Mouse (Mus musculus) spleen, adult 12 weeks (tissue): Measurements from ENCODE around the gene Fzr1.

Experiments used
- DNase-seq: peaks from one replicate; pipeline ENCODE4 v3.0.0; 2022; ENCODE audit warnings: low spot score

Fzr1 gene

DNA sequence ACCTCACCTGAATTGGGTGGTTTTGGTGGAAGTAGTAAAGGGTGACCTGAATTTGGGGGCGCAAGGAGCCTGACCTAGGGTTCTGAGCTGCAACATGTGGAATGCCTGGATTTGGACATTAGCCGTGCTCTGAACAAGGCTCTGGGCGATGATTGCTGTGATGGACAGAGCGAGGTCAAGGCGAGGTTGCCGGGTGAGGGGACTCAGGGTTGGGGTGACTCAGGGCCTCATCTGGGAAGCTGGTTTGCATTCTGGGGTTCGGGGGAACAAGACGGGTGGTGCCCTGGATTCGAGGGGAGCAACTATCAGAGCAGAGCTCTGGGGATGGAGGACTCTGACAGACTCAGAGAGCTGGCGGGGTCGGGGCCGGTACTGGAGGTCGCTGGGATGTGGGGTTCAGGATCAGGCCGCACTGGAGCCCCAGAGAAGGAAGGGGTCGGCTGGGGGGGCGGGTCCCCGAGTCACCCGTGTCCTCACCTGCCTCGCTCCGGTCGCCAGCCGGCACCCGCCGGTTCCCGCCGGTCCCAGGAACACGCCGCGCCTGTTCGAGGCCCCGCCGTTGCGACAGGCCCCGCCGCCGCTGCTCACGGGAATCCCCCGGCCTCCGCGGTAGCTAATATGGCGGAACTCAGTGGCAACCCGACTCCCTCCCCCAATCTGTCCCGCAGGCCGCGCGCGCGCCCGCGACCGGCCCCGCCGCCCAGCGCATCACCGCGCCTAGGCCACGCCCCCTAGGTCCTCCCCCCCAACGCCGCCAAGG is at the start of gene Fzr1:
Gene Fzr1 (minus strand): TSS at position 724 of the 760 bp plus-strand sequence.
- no peak for DNase-seq

DNA sequence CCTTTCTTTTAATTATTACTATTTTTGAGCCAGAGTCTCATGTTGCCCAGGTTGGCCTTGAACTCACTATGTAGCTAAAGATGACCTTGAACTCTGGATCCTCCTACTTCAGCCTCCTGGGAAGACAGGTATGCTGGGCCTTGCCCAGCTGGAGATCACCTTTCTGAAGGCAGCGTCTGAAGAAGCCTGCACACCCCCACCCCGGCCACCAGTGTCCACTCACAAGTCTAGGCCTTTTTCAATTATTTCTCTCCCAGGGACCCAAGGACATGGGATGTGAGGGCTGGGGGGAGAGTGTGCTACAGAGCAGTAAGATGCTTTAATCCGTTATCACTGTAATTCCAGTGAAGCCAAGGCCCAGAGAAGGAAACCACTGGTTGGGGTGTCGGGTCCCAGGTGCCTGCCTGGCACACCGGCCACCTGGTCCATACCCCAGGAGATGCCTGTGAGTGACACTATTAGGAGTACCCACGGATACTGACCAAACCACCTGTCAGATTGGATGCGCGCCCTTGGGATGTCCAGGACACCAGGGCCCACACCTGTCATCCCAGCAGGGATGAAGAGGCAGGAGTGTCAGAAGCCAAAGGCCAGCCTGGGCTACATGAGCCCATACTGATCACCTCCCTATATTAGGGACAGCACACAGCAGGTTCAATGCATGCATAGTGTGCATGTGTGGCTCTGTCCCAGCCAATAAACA is 49.6 kb upstream of the Fzr1 start:
- no peak for DNase-seq

DNA sequence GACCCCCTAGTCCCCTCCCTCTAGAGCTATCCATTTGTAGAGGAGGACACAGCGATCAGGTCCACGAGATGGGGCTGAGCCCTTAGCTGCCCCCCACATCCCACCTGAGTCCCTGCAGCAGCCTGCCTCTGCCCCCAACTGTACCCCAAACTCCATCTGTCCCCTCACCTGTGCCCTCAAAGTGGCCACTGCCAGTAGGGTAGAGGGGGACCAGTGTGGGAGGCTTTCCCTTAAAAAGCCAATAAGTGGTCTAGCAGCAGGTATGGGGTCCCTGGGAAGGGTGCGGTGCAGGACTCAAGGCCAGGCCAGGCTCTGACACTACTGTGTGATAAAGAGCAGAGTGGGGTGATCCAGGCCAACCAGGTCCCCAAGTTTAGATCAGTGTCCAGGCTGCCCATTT is 49.0 kb upstream of the Fzr1 start:
- no peak for DNase-seq

DNA sequence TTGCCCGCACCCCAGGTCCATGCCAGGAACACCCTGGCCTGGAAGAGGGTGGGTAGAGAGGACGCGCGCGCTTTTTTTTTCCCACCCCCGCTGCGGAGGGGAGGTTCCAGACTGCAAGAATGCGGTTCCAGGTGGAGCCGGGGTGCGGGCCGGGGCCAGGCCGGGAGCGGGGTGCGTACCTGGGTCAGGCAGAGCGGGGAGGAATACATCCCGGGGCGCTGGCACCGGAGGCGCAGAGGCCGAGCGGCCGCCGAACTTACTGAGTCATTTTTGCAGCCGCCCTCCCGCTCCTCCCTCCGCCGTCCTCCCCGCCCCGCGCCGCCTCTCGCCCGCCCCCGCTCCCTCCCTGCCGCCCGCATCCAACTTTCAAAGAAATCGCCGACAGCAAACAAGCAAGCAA is 48.6 kb upstream of the Fzr1 start:
- no peak for DNase-seq

DNA sequence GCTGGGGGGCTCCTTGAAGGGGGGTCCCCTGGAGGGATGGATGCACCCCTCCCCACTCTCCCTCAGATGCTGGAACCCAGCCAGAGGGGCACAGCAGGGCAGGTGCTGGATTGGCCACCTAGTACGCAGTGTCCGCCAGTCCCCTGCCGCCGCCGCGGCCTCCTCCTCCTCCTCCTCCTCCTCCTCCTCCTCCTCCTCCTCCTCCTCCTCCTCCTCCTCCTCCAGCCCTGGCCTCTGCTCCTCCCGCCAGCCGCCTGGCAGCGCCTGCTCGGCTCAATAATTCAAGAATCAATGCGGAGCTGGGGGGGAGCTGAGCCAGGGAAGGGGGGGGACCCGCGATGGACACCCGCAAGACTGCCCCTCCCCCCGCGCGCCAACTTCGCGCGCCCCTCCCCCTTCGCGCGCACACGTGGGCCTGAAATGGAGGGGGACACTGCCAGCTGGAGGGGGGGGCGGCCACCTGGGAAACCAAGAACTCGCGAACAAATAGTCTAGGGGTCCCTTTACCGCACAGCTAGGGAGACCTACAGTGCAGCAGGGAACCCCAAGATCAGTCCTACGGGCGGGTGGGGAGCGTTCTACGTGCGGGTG is 47.9 kb upstream of the Fzr1 start:
- DNase-seq = no peak

DNA sequence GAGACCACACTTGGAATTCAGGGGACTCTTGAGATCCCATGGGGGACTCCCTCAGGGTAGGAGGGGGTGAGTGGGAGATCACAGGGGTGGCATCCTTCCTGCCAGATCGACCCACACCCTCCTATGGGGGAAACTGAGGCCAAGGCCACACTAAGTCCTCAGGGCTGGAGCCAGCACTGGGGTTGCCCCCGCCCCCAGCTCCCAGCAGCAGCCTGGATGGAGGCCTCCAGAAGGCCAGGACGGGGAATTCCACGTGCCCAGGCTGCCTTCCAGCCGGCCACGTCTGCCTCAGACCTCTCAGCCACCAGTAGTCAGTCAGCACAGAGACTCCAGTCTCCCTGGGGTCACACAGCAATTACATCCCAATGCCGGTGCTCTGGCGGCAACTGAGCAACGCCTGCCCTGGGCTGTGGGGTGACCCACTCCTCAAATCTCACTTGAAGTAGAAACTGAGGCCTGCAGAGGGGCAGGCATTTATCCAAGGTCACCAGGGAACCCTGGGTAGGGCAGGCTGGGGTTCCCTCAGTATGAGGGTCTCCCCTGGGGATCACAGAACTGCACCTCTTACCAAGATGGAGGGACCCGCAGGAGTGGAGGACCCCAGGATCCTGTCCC is 47.0 kb upstream of the Fzr1 start:
- no peak for DNase-seq

DNA sequence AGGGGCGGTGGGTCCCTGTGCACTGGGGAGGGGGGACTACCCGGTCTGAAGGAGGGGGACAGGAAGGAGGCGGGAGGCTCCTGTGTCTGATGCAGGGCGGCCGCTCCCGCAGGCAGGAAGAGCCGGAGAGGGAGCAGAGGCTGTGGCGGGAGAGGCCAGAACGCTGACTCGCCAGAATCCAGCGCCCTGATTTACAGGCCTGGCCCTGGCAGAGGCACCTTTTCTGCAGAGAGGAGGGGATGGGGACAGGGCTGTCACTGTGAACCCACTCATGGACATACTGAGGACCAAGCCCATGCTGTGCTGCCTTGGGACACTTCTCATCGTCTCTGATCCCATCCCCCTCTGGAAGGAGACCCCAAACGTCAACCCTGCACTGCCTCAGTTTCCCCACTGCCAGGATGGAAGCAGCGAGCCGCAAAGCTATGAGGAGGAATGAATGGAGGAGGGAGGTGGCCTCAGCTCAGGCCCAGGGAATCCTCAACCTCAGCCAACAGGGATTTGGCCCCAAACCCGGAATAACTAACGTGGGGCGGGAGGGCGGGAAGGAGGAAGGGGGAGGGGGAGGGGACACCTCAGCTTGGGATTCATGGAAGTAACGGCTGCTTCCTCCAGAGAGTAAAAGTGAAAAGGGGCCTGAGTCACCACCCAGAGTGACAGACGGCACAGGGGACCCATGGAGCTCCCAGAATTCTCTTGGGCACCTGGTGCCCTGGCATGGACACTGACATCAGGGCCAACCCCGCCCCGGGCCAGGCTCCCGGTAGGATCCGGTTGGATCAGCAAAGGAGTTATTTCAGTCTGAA is 46.1 kb upstream of the Fzr1 start:
- no peak for DNase-seq

DNA sequence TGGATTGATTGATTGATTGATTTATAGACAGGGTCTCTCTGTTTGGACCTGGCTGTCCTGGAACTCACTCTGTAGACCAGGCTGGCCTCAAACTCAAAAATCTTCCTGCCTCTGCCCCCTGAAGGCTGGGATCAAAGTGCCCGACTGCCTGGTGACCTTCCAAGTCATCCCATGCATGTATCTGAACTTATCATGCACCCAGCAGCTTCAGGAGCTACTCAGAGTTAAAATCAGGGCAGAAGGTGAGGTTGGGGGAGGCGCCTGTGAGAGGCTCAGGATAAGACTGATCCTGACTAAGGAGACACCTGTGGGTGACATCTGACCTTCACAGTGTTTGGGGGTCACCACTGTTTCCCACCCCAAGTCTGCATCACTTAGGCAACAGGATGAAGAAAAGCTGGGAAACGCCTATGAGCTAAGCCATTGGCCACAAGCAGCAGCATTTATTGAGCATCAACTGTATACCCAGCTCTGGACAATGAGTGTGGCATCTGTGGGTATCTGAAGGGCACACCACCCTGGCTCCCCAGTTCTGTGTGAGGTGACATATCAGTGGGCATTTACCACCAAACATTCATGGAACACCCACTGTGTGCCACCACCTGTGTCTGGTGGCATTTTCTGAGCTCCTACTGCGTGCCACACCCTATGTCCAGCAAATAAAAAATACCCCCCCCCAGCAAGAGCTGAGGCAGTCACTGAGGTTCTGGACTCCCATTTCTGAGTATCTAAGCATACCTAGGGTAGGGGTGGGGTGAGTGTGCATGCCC is 45.3 kb upstream of the Fzr1 start:
- no peak for DNase-seq

DNA sequence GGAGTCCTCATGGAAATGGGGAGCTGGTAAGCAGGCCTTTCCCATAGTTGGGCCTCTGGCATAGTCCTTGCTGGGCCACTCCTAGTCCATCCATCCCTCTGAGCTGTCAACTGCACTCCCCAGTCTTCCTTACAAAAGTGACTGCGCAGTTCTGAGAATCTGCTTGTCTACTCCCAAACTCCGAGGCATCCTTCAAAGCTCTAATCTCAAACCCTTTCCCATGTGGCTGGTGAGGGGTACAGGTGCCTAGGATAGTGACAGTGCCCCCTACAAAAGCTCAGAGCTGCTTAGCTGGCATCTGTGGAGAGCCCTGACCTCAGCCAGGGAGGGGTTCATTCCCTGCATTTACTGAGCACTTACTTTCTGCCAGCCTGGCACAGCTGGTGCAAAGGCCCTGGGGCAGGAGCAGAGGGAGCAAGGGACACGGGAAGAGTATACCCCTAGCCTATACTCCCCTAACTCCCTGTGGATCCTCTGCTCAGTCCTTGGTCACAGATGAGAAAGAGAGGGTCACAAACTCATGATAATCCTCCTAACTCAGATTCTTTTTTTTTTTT is 44.4 kb upstream of the Fzr1 start:
- DNase-seq = no peak

DNA sequence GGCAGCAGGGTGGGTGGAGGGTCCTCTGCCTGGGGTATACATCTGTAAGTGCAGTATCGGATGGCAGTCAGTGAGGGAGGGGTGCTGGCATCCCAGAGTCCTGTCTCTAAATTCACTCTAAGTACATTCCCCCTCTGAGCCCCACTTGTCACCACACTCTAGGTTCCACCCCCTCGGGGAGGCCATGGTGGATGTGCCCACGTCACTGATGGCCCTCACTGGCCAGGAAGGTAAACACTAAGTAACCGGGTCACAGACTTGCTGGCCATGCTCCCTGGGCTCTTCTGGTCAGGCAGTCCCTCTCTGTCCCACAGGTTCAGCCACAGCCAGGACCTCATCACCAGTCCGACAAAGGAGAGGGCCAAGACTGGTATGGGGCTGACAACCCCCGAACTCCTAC is 43.9 kb upstream of the Fzr1 start:
- no peak for DNase-seq

DNA sequence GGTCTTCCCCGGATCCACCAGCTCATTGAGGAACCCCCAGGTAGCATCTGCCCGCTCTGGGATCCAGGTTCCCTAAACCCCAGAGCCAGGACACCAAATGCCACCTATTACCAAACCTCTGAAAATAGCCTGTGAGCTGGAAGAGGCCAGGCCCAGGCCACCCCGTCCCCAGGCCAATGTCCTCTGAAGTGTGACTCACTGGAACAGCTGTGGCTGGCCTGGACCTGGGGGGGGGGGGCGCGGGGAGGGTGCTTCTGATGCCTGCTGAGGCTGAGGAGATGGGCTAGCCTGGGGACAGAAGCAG is 43.4 kb upstream of the Fzr1 start:
- DNase-seq = no peak

DNA sequence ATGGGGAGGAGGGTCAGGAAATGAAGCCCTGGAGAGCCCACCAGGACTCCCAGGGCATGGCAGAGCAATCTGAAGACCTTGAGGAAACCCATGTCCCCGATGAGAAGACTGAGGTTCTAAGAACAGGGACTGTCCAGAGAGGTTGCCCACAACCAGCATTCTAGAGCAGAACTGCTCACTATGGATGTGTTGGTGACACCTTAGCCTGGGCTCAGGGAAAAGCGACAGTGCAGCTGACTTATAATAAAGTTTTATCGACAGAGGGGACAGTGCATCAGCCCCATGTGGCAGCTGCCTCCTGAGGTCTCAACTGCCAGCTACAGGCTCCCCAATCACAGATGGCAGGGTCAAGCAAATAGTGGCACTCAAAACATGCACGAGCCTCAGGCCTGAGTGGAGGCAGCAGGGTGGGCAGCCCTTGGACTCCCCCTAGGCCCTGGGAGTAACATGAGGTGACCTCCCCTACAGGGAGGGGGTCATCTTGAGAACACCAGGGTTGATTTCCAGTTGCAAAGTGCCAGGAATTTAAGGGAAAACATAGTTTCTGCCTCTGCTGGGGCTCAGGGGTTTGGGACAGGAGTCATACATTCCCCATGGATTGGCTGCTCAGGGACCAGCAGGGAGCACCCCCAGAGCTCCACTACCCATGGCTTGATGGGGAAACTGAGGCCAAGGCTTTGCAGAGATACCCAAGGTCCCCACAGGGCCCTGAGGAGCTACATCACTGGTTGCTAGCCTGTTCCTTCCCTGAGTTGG is 42.9 kb upstream of the Fzr1 start:
- no peak for DNase-seq

DNA sequence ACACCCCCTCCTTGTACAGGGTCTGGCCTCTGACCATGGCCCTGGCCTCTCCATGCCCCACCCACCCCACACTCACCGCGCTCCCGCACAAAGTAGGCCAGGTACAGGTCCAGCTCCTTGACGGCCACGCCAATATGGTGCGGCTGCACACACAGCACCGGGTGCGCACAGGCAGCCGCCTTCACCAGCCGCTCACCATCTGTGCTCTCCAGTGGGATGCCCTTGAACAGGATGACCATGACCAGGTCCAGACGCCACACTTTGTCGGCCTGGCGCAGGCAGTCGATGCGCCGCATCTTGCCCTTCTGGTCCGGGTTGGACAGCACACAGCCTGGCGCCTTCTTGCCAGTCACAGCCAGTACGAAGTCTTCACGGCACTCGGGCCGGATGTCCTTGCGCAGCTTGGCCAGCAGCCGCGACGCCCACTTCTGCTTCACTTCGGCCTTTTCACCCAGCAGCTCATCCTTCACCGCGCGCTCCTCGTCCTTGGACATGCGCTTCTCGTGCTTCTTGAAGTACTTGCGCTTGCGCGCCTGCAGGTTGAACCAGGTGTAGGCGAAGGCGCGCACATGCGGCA is 42.0 kb upstream of the Fzr1 start:
- no peak for DNase-seq

DNA sequence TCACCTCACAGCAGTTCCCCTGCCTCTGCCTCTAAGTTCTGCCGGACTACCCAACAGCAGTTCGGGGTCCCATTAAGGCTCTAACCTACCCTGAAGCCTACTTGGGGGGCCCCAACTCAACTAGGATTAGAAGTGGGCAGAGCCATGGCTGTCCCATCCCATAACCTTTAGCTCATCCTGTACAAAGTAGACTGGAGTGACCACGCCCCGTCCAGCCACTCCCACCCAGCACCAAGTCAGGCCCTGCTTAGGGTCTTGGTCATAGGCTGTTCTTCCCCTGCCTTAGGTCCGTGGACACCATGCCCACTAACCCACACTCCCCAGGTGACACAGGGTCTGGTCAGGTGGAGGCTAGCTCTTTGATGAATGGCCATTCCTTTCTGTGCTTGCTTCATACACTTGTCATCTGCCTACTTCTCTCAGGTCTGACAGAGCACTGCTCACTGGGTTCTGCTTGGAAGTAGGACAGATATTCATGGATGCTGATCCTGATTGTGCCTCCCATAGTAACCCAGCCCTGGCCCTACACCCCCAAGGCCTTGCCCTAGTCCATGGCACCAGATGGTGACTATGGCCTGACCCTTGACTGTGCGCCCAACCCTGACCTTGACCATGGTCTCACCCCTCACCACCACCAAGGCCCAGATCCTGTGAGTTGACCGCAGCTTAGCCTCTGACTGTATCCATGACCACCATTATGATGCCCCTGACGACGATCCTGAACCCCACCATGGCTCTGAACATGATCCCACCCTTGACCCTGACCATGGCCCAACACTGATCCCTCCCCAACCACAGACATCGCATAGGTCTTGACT is 41.0 kb upstream of the Fzr1 start:
- DNase-seq = no peak

DNA sequence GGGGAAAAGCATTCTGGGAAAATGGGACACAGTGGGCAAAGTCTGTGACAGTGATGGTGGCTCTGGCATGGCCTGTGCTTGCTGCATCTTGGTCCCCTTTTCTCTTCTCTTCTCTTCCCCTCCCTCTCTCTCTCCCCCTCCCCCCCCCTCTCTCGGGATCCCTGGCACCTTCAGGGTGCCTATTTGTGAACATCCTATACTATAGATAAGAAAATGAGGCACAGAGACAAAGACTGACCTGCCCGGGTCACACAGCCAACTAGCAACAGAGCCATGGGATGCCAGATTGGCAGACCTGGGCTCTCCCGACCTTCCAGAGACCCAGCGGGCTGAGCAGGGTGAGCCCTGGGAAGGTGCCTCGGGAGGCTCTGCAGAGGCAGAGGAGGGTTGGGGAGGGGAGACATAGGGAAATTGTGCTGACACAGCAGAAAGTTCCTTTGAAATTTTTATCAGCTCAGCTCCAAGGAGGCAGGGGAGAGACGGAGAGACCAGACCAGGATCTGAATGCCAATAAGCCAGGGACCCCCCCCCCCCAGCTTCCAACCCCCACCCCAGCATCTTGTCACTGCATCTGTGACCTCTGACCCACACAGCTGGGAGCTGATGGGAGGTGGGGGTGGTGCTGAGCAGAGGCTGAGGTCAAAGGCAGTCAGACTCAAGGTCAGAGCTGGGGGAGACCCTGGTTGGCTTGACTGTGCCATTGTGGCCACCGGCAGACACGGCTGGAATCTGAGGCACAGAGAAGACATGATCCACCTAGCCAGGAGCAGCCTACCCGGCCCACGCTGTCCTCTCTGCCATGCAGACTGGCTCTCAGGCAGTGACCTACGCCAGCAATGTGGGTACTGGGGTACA is 40.1 kb upstream of the Fzr1 start:
- no peak for DNase-seq

DNA sequence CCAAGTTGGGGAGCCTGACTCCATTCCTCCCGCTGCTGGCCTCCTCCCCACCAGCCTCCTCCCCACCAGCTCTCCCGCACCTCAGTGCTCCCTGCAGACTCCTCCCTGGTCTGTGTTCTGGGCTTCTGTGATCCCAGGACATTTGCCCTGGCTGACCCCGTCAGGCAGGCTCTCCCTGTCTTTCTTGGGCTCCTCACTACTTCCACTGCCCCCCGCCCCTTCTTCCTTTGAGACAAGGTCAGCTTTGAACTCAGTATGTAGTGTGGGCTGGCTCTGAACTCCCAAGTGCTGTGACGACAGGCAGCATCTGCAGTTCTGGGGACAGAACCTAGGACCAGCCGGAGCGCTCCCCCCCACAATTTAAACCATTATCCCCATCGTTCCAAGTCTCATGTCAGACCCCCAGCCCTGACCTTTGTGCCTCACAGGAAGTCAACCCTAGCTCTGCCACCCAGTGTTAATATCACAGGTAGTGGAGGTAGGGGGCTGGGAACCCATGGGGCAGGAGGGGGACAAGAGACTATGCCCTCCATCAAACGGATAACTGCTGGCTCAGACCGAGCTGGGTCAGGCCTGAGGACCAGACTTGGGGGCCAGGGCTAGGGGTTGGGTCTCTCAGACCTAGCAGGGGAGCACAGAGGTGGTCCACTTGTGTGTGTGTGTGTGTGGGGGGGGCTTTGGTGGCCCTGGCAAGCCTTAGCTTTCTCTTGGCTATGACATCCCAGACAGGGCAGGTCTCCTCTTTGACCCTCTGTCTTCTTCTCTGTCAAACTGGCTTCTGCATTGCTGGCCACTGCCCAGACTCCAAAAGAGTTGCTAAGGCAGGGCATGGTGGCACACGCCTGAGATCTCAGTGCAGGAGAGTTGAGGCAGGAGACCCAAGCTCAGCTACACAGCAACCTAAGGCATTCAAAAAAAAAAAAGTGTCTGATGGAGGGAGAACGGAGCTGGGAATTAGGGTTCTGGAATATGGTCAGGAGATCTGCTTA is 39.2 kb upstream of the Fzr1 start:
- DNase-seq = no peak
